Mouse (Mus musculus): ENCODE data around the gene 4930447C04Rik. TPM values are rescaled to one million over a fixed set of nuclear protein-coding genes. Genes with fewer than 3 reads are reported as not detected.

4930447C04Rik gene
- polyA plus RNA-seq, 1 experiment from 2014 or later, result 0.08 TPM

DNA sequence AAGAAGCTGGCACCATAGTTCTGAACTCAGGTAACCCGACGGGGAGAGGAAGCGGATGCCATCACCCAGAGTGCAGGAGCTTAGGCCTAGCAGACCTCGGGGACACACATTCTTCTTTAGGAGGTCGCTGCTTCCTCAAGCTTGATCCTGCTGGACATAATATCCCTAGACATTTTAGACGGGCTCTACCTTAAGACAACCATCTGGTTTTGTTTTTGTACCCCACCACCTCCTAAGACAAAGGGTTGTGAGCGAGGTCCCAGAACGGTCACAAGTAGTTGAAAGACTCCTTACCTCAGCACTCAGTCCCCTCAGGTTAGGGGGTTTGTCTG, 5.5 kb upstream of the 4930447C04Rik start:
- 0 out of 2 replicates have a peak, but pooled peaks cover 5% of the 10 kb centered on the region for H3K4me1 ChIP-seq (ENCODE audit: insufficient read depth, low read depth, low read length)
- H3K27me3 ChIP-seq (replicated peaks; ENCODE audit: insufficient read depth, low read length), result peaks cover 63% of the 10 kb centered on the region
- no peaks in the 10 kb centered on the region for H3K36me3 ChIP-seq (ENCODE audit: insufficient read depth, low read length)
- H3K9me3 ChIP-seq (ENCODE audit: low read length), result no peaks in the 10 kb centered on the region
- TF ChIP-seq CTCF (IDR thresholded peaks at IDR 0.05) (no peak), EP300 (IDR thresholded peaks at IDR 0.05) (no peak)
- ATAC-seq, result no peak
- no peak overlapping the region for H3K9ac ChIP-seq (replicated peaks; ENCODE audit: low read depth)
- DNase-seq (ENCODE audit: low spot score), result no peak
- no peak overlapping the region for H3K4me3 ChIP-seq (ENCODE audit: low read depth, low read length)
- 12% methylated on average over 8 of the region's 8 CpGs for WGBS
- H3K27ac ChIP-seq (ENCODE audit: low read length), result no peak overlapping the region
- H3K4me2 ChIP-seq (replicated peaks; ENCODE audit: low read depth, low read length), result no peak overlapping the region

DNA sequence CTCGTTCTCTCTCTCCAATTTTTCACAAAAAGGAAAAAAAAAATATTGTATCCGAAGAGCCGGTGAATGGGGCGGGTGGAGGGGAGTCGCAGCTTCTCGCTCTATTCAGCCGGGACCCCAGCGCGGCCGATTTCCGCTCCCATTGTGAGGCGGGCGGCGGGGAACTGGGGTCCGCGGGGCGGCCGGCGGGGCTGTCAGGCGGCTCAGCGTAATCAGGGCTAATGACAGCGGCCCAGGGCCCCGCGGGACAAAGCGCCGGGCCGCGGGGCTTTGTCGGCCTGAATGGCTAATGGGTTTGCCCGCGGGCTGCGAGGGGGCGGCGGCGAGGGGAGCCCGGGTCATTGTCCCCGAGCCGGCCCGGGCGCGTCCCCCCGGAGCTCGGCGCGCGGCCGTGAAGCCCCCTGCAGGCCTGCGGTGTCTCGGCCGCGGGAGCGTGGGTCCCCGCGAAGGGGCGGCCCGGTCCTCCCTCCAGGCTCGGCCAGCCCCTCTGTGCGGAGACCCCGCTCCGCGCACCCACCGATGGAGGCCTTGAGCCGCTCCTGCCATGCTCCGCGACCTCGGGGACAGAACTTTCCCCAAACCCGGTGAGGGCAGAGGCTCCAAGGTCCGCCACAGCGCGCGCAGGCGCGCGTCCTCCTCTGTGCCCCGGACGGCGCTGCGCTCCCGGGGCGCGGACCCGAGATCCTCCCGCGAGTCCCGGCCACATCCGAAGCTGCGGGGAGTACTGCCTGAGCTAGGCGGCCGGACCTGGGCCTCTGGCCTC, 4.9 kb upstream of the 4930447C04Rik start:
- under 1% methylated on average over 57 of the region's 89 CpGs for WGBS
- Histone ChIP-seq H3K27me3 (replicated peaks; ENCODE audit: insufficient read depth, low read length) (peaks cover 69% of the 10 kb centered on the region), H3K4me3 (ENCODE audit: low read depth, low read length) (peak overlapping the region; percentile 31), H3K9me3 (ENCODE audit: low read length) (no peaks in the 10 kb centered on the region), H3K4me1 (ENCODE audit: insufficient read depth, low read depth, low read length) (0 out of 2 replicates have a peak, but pooled peaks cover 5% of the 10 kb centered on the region), H3K4me2 (replicated peaks; ENCODE audit: low read depth, low read length) (peak overlapping the region; percentile 46), H3K9ac (replicated peaks; ENCODE audit: low read depth) (no peak overlapping the region), H3K36me3 (ENCODE audit: insufficient read depth, low read length) (no peaks in the 10 kb centered on the region), H3K27ac (ENCODE audit: low read length) (no peak overlapping the region)
- TF ChIP-seq CTCF (IDR thresholded peaks at IDR 0.05) (no peak), EP300 (IDR thresholded peaks at IDR 0.05) (no peak)
- no peak for DNase-seq (ENCODE audit: low spot score)
- no peak for ATAC-seq

- ATAC-seq, result no peak
- no peak for DNase-seq (ENCODE audit: low spot score)
- 0 out of 2 replicates have a peak, but pooled peaks cover 5% of the 10 kb centered on the region for H3K4me1 ChIP-seq (ENCODE audit: insufficient read depth, low read depth, low read length)
- H3K9ac ChIP-seq (replicated peaks; ENCODE audit: low read depth), result no peak overlapping the region
- TF ChIP-seq CTCF (IDR thresholded peaks at IDR 0.05), result no peak
- no peak for TF ChIP-seq EP300 (IDR thresholded peaks at IDR 0.05)
- 3% methylated on average over 22 of the region's 24 CpGs for WGBS
- peak overlapping the region; percentile 46; the same call in 1 of the 2 replicates for H3K4me2 ChIP-seq (replicated peaks; ENCODE audit: low read depth, low read length)
- H3K27me3 ChIP-seq (replicated peaks; ENCODE audit: insufficient read depth, low read length), result peaks cover 73% of the 10 kb centered on the region
- H3K4me3 ChIP-seq (ENCODE audit: low read depth, low read length), result peak overlapping the region; percentile 31
- no peaks in the 10 kb centered on the region for H3K9me3 ChIP-seq (ENCODE audit: low read length)
- H3K36me3 ChIP-seq (ENCODE audit: insufficient read depth, low read length), result no peaks in the 10 kb centered on the region
- no peak overlapping the region for H3K27ac ChIP-seq (ENCODE audit: low read length)
Observed at GRCm38 (mm10) chr12:72944411-72945225, 4.0 kb upstream of the 4930447C04Rik start.

DNA sequence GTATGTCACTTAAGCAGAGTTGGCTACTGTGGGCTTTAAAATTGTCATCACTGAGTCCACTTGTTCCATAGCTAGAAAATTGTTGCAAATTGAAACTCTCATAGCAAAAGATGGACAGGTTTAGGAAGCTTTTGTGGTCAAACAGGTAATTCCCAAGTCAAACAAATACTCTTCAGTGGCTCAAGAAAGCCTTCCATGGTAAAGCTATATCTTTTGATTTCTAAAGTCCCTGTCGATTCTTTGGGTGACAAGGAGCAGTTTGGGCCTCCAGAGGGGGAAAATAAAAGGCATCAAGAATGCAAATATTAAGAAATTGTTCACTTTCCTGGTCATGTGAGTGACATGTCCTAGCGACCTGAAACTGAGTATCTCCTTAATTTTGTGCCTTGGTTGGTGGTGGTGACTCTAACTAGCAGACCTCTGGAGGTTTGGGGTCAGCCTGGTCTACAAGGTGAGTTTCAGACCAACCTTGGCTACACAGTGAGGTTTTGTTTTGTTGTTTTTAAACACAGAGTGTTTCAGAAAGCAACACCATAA, 3.1 kb upstream of the 4930447C04Rik start:
- Histone ChIP-seq H3K9ac (replicated peaks; ENCODE audit: low read depth) (no peak overlapping the region), H3K36me3 (ENCODE audit: insufficient read depth, low read length) (no peaks in the 10 kb centered on the region), H3K27me3 (replicated peaks; ENCODE audit: insufficient read depth, low read length) (peaks cover 79% of the 10 kb centered on the region), H3K27ac (ENCODE audit: low read length) (no peak overlapping the region), H3K4me3 (ENCODE audit: low read depth, low read length) (no peak overlapping the region), H3K4me2 (replicated peaks; ENCODE audit: low read depth, low read length) (no peak overlapping the region), H3K9me3 (ENCODE audit: low read length) (no peaks in the 10 kb centered on the region), H3K4me1 (ENCODE audit: insufficient read depth, low read depth, low read length) (0 out of 2 replicates have a peak, but pooled peaks cover 5% of the 10 kb centered on the region)
- TF ChIP-seq EP300 (IDR thresholded peaks at IDR 0.05), result no peak
- no peak for TF ChIP-seq CTCF (IDR thresholded peaks at IDR 0.05)
- ATAC-seq (no peak), DNase-seq (ENCODE audit: low spot score) (no peak)
- WGBS, result 8% methylated on average over 2 of the region's 2 CpGs

DNA sequence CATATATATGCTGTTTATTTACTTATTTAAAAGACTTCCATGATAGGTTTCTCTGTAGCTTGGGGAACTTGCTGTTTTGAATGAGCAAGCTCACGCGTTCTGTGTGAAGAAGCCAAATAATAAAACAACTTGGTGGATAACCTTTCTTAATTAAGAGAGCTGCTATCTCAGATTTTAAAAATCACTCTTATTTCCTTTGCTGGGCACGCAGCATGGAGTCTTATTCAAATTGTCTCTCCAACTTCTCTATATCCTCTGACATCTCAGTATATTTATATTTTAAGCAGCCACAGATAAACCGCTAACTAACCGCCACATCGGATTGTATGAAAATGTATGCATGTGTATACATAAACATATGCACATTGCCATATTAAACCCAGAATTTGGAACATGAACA, 1.6 kb upstream of the 4930447C04Rik start:
- no peaks in the 10 kb centered on the region for H3K36me3 ChIP-seq (ENCODE audit: insufficient read depth, low read length)
- DNase-seq (ENCODE audit: low spot score), result no peak
- 0 out of 2 replicates have a peak, but pooled peaks cover 5% of the 10 kb centered on the region for H3K4me1 ChIP-seq (ENCODE audit: insufficient read depth, low read depth, low read length)
- H3K27ac ChIP-seq (ENCODE audit: low read length), result no peak overlapping the region
- no peak overlapping the region for H3K4me3 ChIP-seq (ENCODE audit: low read depth, low read length)
- no peaks in the 10 kb centered on the region for H3K9me3 ChIP-seq (ENCODE audit: low read length)
- TF ChIP-seq EP300 (IDR thresholded peaks at IDR 0.05) (no peak), CTCF (IDR thresholded peaks at IDR 0.05) (no peak)
- ATAC-seq, result no peak
- H3K27me3 ChIP-seq (replicated peaks; ENCODE audit: insufficient read depth, low read length), result peaks cover 79% of the 10 kb centered on the region
- no peak overlapping the region for H3K4me2 ChIP-seq (replicated peaks; ENCODE audit: low read depth, low read length)
- WGBS, result 28% methylated on average over 6 of the region's 6 CpGs
- H3K9ac ChIP-seq (replicated peaks; ENCODE audit: low read depth), result no peak overlapping the region

DNA sequence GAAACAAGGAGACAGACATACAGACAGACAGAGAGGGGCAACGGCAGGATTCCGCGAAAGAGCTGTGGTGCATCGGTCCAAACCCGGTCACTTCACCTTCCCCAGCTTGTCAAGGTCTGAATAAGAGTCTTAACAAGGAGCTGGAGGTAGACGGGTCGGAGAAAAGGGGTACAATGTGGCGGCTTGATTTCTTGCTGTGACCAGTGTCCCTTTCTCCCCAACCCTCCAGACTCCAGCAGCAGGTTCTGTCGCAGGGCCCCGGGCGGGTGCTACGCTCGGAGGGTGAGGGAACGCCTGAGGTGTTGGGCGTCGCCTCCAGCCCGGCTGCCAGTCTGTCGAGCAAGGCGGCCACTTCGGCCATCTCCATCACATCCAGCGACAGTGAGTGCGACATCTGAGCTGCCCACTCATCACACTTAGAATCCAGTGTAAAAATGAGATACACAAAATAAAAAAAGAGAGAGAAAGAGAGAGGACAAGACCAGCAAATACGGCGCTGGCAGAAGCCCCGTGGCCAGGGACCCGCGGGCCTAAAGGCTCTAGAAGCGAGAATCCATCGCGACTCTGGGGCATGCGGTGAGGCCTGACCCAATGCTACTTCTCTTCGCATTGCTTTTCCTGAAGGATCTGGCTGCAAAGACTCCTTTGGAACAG, 951 bp upstream of the 4930447C04Rik start:
- Histone ChIP-seq H3K9me3 (ENCODE audit: low read length) (no peaks in the 10 kb centered on the region), H3K27ac (ENCODE audit: low read length) (no peak overlapping the region), H3K4me3 (ENCODE audit: low read depth, low read length) (no peak overlapping the region), H3K4me1 (ENCODE audit: insufficient read depth, low read depth, low read length) (0 out of 2 replicates have a peak, but pooled peaks cover 5% of the 10 kb centered on the region), H3K4me2 (replicated peaks; ENCODE audit: low read depth, low read length) (no peak overlapping the region), H3K27me3 (replicated peaks; ENCODE audit: insufficient read depth, low read length) (peaks cover 78% of the 10 kb centered on the region), H3K9ac (replicated peaks; ENCODE audit: low read depth) (no peak overlapping the region), H3K36me3 (ENCODE audit: insufficient read depth, low read length) (no peaks in the 10 kb centered on the region)
- ATAC-seq (no peak), DNase-seq (ENCODE audit: low spot score) (no peak)
- no peak for TF ChIP-seq CTCF (IDR thresholded peaks at IDR 0.05)
- no peak for TF ChIP-seq EP300 (IDR thresholded peaks at IDR 0.05)
- 1% methylated on average over 32 of the region's 32 CpGs for WGBS
